Mouse (Mus musculus): ENCODE results near the gene Eva1a. TPM values are rescaled to one million over a fixed set of nuclear protein-coding genes. Genes with fewer than 3 reads are reported as not detected.

Eva1a gene
- not detected in 4 replicates for total RNA-seq (2023)

DNA sequence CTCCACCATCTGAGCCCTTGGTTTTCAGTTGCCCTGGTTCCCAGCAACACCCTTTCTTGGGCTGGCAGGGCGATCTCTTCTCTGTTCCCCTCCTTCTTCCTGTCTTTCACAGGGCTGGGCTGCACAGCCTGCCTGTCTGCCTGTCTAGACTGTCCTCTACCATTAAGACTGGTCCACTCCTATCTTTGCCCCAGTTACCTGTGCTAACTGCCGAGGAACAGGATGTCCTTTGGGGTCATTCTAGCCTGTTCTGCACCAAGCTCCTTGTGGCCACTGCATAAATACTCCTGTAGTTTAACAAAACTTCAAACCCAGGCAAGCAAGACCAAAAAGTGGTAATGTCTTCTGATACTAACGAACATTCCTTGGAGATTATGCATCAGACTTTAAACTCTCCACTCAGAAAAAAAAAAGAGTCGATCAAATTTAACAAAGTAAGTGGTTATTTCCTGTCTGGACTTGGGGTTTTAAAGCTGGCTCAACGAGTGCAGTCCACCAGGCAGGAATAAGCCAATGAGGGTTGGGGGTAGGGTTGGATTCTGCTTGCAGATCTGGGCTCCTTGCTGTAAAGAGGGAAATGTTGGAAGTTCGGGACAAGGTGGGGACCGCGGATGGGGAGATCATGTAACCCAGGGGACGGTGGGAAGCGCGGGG is at the start of gene Eva1a:
TSS of gene Eva1a (plus strand) at position 210 of the 654 bp plus-strand sequence.

Other genes with a start within 250 kb of the Eva1a start
- 18.0 to 23.7 TPM (median 21.0 TPM) in 4 replicates for gene Gcfc2, start 117.4 kb upstream of the Eva1a start, total RNA-seq (2023)
- gene Mrpl19, start 75.1 kb upstream of the Eva1a start, total RNA-seq (2023) = 22.0 to 27.9 TPM (median 25.4 TPM) in 4 replicates

Data from B cell, adult 62 days (primary cell).